Mouse (Mus musculus) lung, adult 2 months (tissue): ENCODE results near the gene Phf5a.

Experiments used
- CTCF ChIP-seq: fragments of 200-500 bp; IDR thresholded peaks from 2 replicates; pipeline ENCODE4 v1.5.1; 2011; ENCODE audit warnings: mild to moderate bottlenecking, low read length, control low read depth; ENCODE audit not compliant: insufficient read depth
- POLR2A ChIP-seq: fragments of 200-500 bp; IDR thresholded peaks from 2 replicates; pipeline ENCODE4 v1.6.1; 2011; ENCODE audit warnings: low read depth, mild to moderate bottlenecking, control low read depth, low read length, borderline replicate concordance; ENCODE audit errors: extremely low read depth

GRCm38 (mm10) chr15:81919062-81919461 is 47.4 kb upstream of the Phf5a start:
- TF ChIP-seq POLR2A (no peak), CTCF (no peak)
